Mouse (Mus musculus) liver, adult 2 months (tissue): ENCODE measurements around the gene Dclre1b. TPM values are rescaled to one million over a fixed set of nuclear protein-coding genes. Genes with fewer than 3 reads are reported as not detected.
A peak's percentile ranks its signal among the peaks of the same experiment; 100 is the strongest.

Experiments used
- DNase-seq: peaks from one replicate; pipeline ENCODE4 v3.0.0-alpha.2; 2011; ENCODE audit warnings: low read depth, low spot score; ENCODE audit errors: extremely low read depth
- H3K27ac ChIP-seq: fragments of 200-500 bp; replicated peaks from 2 replicates; pipeline ENCODE4 v1.5.1; 2012; ENCODE audit warnings: low read depth, mild to moderate bottlenecking, control low read depth, inconsistent platforms, low read length; ENCODE audit not compliant: insufficient read depth
- H3K27me3 ChIP-seq: fragments of 200-500 bp; 2 replicates; pipeline ENCODE4 v1.6.1; 2012; ENCODE audit warnings: mild to moderate bottlenecking, moderate library complexity, low read length, inconsistent platforms; ENCODE audit not compliant: control insufficient read depth, insufficient read depth
- H3K36me3 ChIP-seq: fragments of 200-500 bp; 2 replicates; pipeline ENCODE4 v1.6.1; 2012; ENCODE audit warnings: low read length, inconsistent platforms; ENCODE audit not compliant: control insufficient read depth, insufficient read depth
- H3K4me1 ChIP-seq: fragments of 200-500 bp; 2 replicates; pipeline ENCODE4 v1.6.1; 2011; ENCODE audit warnings: low read length; ENCODE audit not compliant: control insufficient read depth, insufficient read depth
- H3K4me3 ChIP-seq: fragments of 200-500 bp; 2 replicates; pipeline ENCODE4 v1.5.1; 2011; ENCODE audit warnings: low read depth, mild to moderate bottlenecking, control low read depth, low read length, moderate library complexity; ENCODE audit not compliant: insufficient read depth
- H3K79me2 ChIP-seq: fragments of 200-500 bp; 2 replicates; pipeline ENCODE4 v1.6.1; 2012; ENCODE audit warnings: inconsistent platforms, mild to moderate bottlenecking, low read length, moderate library complexity; ENCODE audit not compliant: control insufficient read depth, insufficient read depth
- H3K9ac ChIP-seq: fragments of 200-500 bp; 2 replicates; pipeline ENCODE4 v1.6.1; 2012; ENCODE audit warnings: low read depth, mild to moderate bottlenecking, control low read depth, inconsistent platforms, low read length
- CTCF ChIP-seq: fragments of 200-500 bp; IDR thresholded peaks from 2 replicates; pipeline ENCODE4 v1.5.1; 2011; ENCODE audit warnings: low read depth, low read length, control low read depth
- POLR2A ChIP-seq: fragments of 200-500 bp; IDR thresholded peaks from 2 replicates; pipeline ENCODE4 v1.6.1; 2011; ENCODE audit warnings: low read length, control low read depth; ENCODE audit not compliant: insufficient read depth; ENCODE audit errors: extremely low read depth
- WGBS: fragments of 180-500 bp; shearing (Covaris S2); methylation state at CpG from one replicate; pipeline ENCODE4 v1.1.7; 2018; 5-methylcytosine and 5-hydroxymethylcytosine counted together
- polyA plus RNA-seq: library from polyadenylated mRNA; depleted of rRNA; stranded (reverse); fragments of >200 nt; gene quantifications from 2 replicates; pipeline ENCODE4 v1.2.3, GENCODE M21; 2012; rRNA removed
- total RNA-seq: library from RNA; depleted of rRNA; stranded (reverse); fragments of >200 nt; gene quantifications from 2 replicates; pipeline ENCODE4 v1.2.3, GENCODE M21; 2014; rRNA removed

Dclre1b gene
- total RNA-seq (2.5 and 3.3 TPM in 2 replicates), polyA plus RNA-seq (5.6 and 6.5 TPM in 2 replicates)

DNA sequence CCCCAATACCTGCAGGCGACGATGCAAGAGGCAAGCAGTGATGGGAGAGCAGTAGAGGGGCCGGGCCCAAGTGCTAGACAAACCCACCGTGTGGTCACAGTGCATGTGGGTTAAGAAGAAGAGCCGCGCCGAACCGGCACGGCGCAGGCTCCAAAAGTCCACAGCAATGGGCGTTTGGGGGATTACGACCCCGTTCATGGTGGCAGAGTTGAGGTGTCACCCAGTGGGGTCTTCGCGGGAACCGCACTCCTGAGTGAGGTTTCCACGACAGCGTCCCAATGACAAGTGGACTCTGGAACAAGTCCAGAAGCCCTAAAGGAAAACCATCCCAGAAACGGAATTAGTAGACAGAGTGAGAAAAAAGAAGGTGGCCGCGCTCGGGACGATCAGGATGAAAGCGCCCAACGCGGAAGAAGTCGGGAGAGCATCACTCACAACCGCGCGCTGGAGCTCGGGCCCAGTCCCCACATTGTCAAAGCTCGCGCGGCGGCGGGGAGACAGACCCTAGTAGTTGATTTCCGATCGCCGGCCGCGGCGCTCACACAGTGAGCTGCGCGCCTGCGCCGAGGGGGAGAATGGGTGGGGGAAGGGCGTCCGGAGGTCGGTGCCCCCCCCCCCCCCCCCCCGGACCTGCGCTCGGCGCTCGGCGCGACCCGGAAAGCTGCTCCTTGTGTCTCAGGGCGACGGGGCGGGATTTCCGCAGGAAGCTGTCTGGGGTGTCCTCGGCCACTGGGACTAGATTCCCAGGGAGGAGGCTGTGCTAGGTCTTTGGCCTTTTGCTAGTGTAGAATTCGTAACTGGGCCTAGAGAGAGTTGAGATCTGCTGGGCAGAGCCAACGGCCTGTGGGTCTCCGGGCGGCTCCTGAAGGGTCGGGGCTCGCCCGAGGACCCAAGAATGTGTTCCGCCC is at the start of gene Dclre1b, which contains the start of the genes Ap4b1 and Gm43064:
Gene Dclre1b, minus strand, starts transcription at position 554 of the 908 bp plus-strand sequence.
Gene Ap4b1, plus strand, starts transcription at position 630 of the 908 bp plus-strand sequence.
Gene Gm43064, plus strand, starts transcription at position 683 of the 908 bp plus-strand sequence.
- TF ChIP-seq POLR2A (peak; percentile 78; the same call in 1 of the 2 replicates), CTCF (no peak)
- H3K9ac ChIP-seq = peak within 1 kb of the TSS; percentile 86
- H3K79me2 ChIP-seq = no peaks in the 10 kb centered on the region; the same call in 1 of the 2 replicates
- H3K4me3 ChIP-seq = peak within 1 kb of the TSS; percentile 86
- no peaks in the 10 kb centered on the region for H3K27me3 ChIP-seq
- no peaks in the 10 kb centered on the region; the same call in 1 of the 2 replicates for H3K4me1 ChIP-seq
- peaks cover 19% of the 10 kb centered on the region; the same call in 1 of the 2 replicates for H3K36me3 ChIP-seq
- under 1% methylated on average over 66 of the region's 70 CpGs for WGBS
- peak; percentile 90 for DNase-seq
- peak within 1 kb of the TSS; percentile 92 for H3K27ac ChIP-seq

DNA sequence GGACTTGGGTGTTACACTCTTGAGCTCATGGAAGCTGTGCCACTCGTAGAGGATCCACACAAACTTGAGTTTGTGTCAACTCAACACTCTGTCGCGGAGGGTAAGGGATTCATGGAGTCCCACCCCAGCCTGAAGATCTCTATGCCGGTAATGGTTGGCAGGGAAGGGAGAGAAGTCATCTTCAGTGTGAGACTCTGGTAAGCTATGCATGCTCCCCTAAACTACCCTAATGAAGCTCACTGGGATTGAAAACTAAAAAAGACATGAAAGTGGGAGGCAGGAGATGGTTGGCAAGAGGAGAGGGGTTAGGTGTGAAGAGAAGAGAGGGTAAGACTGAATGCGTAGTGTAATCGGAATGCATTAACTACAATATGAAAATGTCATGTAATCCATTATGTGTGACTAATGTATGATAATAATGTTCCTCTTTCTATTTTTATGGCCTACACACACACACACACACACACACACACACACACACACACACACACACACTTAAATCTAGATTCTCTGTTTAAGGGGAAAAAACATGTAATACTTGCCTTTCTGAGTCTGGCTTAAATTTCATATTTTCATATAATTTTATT is 48.8 kb upstream of the Dclre1b start:
- no peak for DNase-seq
- no peaks in the 10 kb centered on the region for H3K79me2 ChIP-seq
- H3K27me3 ChIP-seq = no peaks in the 10 kb centered on the region
- no peaks in the 10 kb centered on the region for H3K4me1 ChIP-seq
- WGBS = 85% methylated on average over 6 of the region's 6 CpGs
- H3K27ac ChIP-seq = peak overlapping the region; percentile 51
- H3K4me3 ChIP-seq = no peak overlapping the region
- H3K9ac ChIP-seq = peak overlapping the region; percentile 21; the same call in 1 of the 2 replicates
- H3K36me3 ChIP-seq = no peaks in the 10 kb centered on the region
- TF ChIP-seq CTCF = no peak
- no peak for TF ChIP-seq POLR2A

DNA sequence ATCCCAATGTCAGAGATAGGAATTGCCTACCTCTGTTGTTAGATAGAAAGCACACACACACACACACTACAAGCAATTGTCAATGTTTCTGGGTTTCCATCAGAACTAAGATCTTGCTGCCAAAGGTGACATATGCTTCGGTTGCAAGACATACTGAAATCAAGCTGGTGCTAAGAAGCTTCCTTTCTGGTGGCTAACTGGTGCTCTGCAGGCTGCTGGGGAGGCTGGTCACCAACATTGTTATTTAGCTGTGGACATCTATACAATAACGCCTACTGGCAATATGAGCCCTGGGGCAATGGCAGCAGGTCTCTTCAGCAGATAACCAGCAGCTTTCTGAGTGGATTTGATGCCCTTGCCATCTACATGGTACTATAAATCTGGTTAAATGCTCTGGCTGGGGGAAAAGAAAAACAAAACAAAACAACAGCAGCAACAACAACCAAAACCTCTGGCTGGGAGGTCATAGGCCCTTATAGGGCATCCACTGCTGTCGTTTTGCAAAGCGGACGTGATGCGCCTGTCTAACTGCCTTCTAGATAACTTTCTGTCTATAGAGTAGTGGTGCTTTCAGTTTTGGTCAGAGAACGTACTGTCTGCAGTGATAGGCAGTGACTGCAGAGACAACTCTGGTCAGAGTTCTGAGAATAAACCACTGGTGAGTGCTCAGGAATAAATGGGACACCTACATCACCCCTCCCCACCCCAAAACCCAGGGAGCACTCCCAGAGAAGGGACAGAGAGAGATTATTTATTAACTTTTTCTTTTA is 48.0 kb upstream of the Dclre1b start:
- Histone ChIP-seq H3K27me3 (no peaks in the 10 kb centered on the region), H3K36me3 (no peaks in the 10 kb centered on the region), H3K79me2 (no peaks in the 10 kb centered on the region), H3K4me1 (no peaks in the 10 kb centered on the region), H3K9ac (no peak overlapping the region), H3K27ac (peak overlapping the region; percentile 51; the same call in 1 of the 2 replicates), H3K4me3 (no peak overlapping the region)
- peak; percentile 13 for DNase-seq
- TF ChIP-seq CTCF (no peak), POLR2A (no peak)
- 85% methylated on average over 7 of the region's 7 CpGs for WGBS

DNA sequence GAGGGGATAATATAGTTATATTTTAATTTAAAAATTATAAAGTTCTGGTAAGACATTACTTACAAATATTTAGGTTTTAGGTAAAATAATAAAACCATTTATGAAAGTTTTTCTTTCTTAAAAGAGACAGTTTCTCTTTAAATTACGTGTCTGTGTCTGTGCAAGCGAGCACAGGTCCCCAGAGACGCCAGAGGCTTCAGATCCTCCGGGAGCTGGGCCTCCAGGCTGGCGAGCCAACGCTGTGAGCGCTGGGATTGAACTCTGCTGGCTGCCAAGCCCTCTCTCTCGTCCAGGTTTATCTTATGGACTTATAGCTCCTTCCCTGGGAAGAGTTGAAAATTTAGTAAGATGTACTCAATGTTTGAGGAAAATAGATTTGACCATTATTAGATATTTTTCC is 44.6 kb upstream of the Dclre1b start:
- Histone ChIP-seq H3K4me3 (no peak overlapping the region), H3K27ac (no peak overlapping the region), H3K4me1 (no peaks in the 10 kb centered on the region), H3K36me3 (no peaks in the 10 kb centered on the region), H3K9ac (no peak overlapping the region), H3K27me3 (no peaks in the 10 kb centered on the region), H3K79me2 (no peaks in the 10 kb centered on the region)
- DNase-seq = no peak
- 74% methylated on average over 8 of the region's 8 CpGs for WGBS
- TF ChIP-seq CTCF (no peak), POLR2A (no peak)

DNA sequence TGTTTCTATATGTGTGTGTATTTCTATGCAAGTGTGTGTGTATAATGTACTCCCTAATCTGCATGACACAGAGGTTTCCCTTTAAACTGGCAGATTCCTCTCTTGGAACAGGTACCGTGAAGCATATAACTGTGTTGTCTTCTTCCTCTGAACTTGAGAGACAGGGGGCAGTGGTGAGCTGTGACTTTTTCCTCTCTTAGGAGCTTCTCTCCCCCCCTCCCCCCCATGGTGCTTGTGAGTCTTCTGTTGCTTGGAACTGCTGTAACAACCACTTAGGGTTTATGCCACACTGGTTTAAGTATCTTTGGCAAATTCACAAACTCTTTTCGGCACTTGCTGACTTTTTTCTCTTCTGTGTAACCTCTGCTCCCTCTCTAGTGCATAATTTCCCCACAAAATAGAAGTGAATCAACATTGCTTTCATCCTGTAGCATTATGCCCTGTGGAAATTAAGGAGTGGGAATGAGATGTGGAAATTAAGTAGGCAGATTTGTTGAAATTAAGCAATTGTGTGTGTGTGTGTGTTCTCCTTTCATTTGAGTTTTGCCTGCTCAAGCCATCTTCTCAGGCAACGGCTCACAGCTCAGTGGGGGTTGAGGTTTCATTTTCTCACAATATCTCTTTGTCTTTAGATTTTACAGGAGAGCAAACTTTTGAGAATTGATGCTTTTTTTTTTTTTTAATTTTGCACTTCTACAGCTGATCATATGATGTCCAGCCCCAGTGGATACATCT is 43.5 kb upstream of the Dclre1b start:
- TF ChIP-seq POLR2A (no peak), CTCF (0 out of 2 replicates have a peak, but pooled peaks have one; percentile 7)
- peak; percentile 66 for DNase-seq

More for the DNA sequence above, 43.5 kb upstream of the Dclre1b start:
- H3K36me3 ChIP-seq = no peaks in the 10 kb centered on the region
- no peaks in the 10 kb centered on the region for H3K4me1 ChIP-seq
- no peak overlapping the region for H3K27ac ChIP-seq
- H3K79me2 ChIP-seq = no peaks in the 10 kb centered on the region
- no peak overlapping the region for H3K9ac ChIP-seq
- H3K27me3 ChIP-seq = no peaks in the 10 kb centered on the region
- H3K4me3 ChIP-seq = no peak overlapping the region
- 63% methylated on average over 3 of the region's 3 CpGs for WGBS
